Mouse (Mus musculus): ENCODE measurements around the gene Fam124b. TPM values are rescaled to one million over a fixed set of nuclear protein-coding genes. Genes with fewer than 3 reads are reported as not detected.

The Fam124b gene
- polyA plus RNA-seq, 1 experiment, result 33.7 TPM

GRCm38 (mm10) chr1:80213826-80214225, 4.4 kb downstream of the Fam124b start:
- H3K4me3 ChIP-seq (ENCODE audit: control insufficient read depth, low read depth, low read length), result no peak overlapping the region
- H3K27me3 ChIP-seq (ENCODE audit: control insufficient read depth, insufficient read depth, low read length), result no peaks in the 10 kb centered on the region
- TF ChIP-seq POLR2A (IDR thresholded peaks at IDR 0.05; ENCODE audit: control insufficient read depth, low read depth, low read length) (no peak), CTCF (IDR thresholded peaks at IDR 0.05; ENCODE audit: control insufficient read depth, insufficient read depth, insufficient replicate concordance, low read depth, low read length) (no peak)
- peaks cover 11% of the 10 kb centered on the region for H3K4me1 ChIP-seq (ENCODE audit: control insufficient read depth, insufficient read depth, low read length)
- H3K36me3 ChIP-seq (ENCODE audit: control insufficient read depth, insufficient read depth, low read length), result no peaks in the 10 kb centered on the region
- H3K27ac ChIP-seq (ENCODE audit: control insufficient read depth, insufficient read depth, low read depth, low read length), result no peak overlapping the region

- H3K4me1 ChIP-seq (ENCODE audit: control insufficient read depth, insufficient read depth, low read length), result peaks cover 9% of the 10 kb centered on the region
- no peak overlapping the region for H3K4me3 ChIP-seq (ENCODE audit: control insufficient read depth, low read depth, low read length)
- TF ChIP-seq POLR2A (IDR thresholded peaks at IDR 0.05; ENCODE audit: control insufficient read depth, low read depth, low read length), result no peak
- TF ChIP-seq CTCF (IDR thresholded peaks at IDR 0.05; ENCODE audit: control insufficient read depth, insufficient read depth, insufficient replicate concordance, low read depth, low read length), result no peak
- no peaks in the 10 kb centered on the region for H3K36me3 ChIP-seq (ENCODE audit: control insufficient read depth, insufficient read depth, low read length)
- H3K27ac ChIP-seq (ENCODE audit: control insufficient read depth, insufficient read depth, low read depth, low read length), result no peak overlapping the region
- H3K27me3 ChIP-seq (ENCODE audit: control insufficient read depth, insufficient read depth, low read length), result no peaks in the 10 kb centered on the region
These were observed 5.1 kb downstream of the Fam124b start for GRCm38 (mm10) chr1:80213146-80213545.

DNA sequence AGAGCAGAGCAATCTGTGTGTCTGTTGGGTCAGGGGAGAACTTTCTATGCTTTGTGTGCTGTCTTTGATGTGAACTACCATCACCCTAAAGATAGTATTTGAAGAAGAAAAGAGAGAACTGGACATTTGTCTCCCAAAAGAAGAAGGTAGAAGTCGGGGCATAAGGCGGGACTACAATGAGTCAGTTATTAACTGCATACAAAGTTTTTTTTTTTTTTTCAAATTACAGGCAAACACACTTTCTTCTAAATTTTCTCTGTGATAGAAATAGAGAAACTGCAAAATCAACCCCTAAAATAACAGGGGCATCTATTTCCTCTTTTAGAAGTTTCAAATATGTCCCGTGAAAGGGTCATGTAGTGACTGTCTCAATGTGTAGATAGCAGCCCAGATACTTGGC, 16.0 kb downstream of the Fam124b start:
- no peak for TF ChIP-seq POLR2A (IDR thresholded peaks at IDR 0.05; ENCODE audit: control insufficient read depth, low read depth, low read length)
- no peak for TF ChIP-seq CTCF (IDR thresholded peaks at IDR 0.05; ENCODE audit: control insufficient read depth, insufficient read depth, insufficient replicate concordance, low read depth, low read length)
- H3K36me3 ChIP-seq (ENCODE audit: control insufficient read depth, insufficient read depth, low read length), result no peaks in the 10 kb centered on the region
- H3K27me3 ChIP-seq (ENCODE audit: control insufficient read depth, insufficient read depth, low read length), result no peaks in the 10 kb centered on the region
- no peak overlapping the region for H3K27ac ChIP-seq (ENCODE audit: control insufficient read depth, insufficient read depth, low read depth, low read length)
- no peak overlapping the region for H3K4me3 ChIP-seq (ENCODE audit: control insufficient read depth, low read depth, low read length)
- peaks cover 5% of the 10 kb centered on the region; the same call in 1 of the 2 replicates for H3K4me1 ChIP-seq (ENCODE audit: control insufficient read depth, insufficient read depth, low read length)

- H3K27ac ChIP-seq (ENCODE audit: control insufficient read depth, insufficient read depth, low read depth, low read length), result no peak overlapping the region
- no peaks in the 10 kb centered on the region for H3K27me3 ChIP-seq (ENCODE audit: control insufficient read depth, insufficient read depth, low read length)
- no peaks in the 10 kb centered on the region for H3K36me3 ChIP-seq (ENCODE audit: control insufficient read depth, insufficient read depth, low read length)
- no peak overlapping the region for H3K4me3 ChIP-seq (ENCODE audit: control insufficient read depth, low read depth, low read length)
- H3K4me1 ChIP-seq (ENCODE audit: control insufficient read depth, insufficient read depth, low read length), result no peaks in the 10 kb centered on the region
- TF ChIP-seq CTCF (IDR thresholded peaks at IDR 0.05; ENCODE audit: control insufficient read depth, insufficient read depth, insufficient replicate concordance, low read depth, low read length) (no peak), POLR2A (IDR thresholded peaks at IDR 0.05; ENCODE audit: control insufficient read depth, low read depth, low read length) (no peak)
These were observed 25.4 kb downstream of the Fam124b start for GRCm38 (mm10) chr1:80192837-80193236.

- Histone ChIP-seq H3K4me3 (ENCODE audit: control insufficient read depth, low read depth, low read length) (no peak overlapping the region), H3K27ac (ENCODE audit: control insufficient read depth, insufficient read depth, low read depth, low read length) (no peak overlapping the region), H3K4me1 (ENCODE audit: control insufficient read depth, insufficient read depth, low read length) (peaks cover 2% of the 10 kb centered on the region; the same call in 1 of the 2 replicates), H3K27me3 (ENCODE audit: control insufficient read depth, insufficient read depth, low read length) (no peaks in the 10 kb centered on the region), H3K36me3 (ENCODE audit: control insufficient read depth, insufficient read depth, low read length) (no peaks in the 10 kb centered on the region)
- TF ChIP-seq POLR2A (IDR thresholded peaks at IDR 0.05; ENCODE audit: control insufficient read depth, low read depth, low read length) (no peak), CTCF (IDR thresholded peaks at IDR 0.05; ENCODE audit: control insufficient read depth, insufficient read depth, insufficient replicate concordance, low read depth, low read length) (no peak)
These were observed 36.9 kb downstream of the Fam124b start for GRCm38 (mm10) chr1:80181414-80181805.

DNA sequence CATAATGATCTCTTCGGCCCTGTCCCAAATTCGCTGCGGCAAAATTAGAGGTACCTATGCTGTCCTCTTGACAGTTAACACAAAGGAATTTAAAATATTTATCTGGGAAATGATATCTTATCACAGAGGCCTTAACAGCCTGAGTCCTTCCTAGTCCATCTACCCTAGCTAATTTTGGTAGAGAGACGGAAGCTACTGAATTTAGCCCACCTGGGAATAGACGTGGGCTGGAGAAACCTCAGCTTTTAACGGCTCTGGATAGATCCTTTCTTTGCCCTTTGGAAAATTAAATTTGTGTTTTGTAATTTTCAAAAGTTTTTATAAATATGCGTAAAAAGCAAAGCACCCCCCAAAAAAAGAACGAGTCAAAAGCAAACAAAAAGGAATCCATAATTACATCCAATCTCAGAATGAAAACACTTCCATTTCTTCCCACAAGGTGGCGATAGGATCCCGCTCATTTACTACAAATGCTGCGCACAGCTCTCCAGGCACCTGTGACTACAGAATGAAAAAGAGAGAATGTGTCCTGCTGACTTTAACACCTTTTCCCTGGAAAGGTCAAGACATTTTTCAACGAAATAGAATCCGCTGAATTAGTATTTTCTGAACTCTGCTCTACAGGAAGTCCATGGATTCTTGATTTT, 37.4 kb downstream of the Fam124b start:
- TF ChIP-seq POLR2A (IDR thresholded peaks at IDR 0.05; ENCODE audit: control insufficient read depth, low read depth, low read length), result no peak
- TF ChIP-seq CTCF (IDR thresholded peaks at IDR 0.05; ENCODE audit: control insufficient read depth, insufficient read depth, insufficient replicate concordance, low read depth, low read length), result no peak
- no peak overlapping the region for H3K27ac ChIP-seq (ENCODE audit: control insufficient read depth, insufficient read depth, low read depth, low read length)
- no peaks in the 10 kb centered on the region for H3K27me3 ChIP-seq (ENCODE audit: control insufficient read depth, insufficient read depth, low read length)
- peaks cover 2% of the 10 kb centered on the region; the same call in 1 of the 2 replicates for H3K4me1 ChIP-seq (ENCODE audit: control insufficient read depth, insufficient read depth, low read length)
- no peak overlapping the region for H3K4me3 ChIP-seq (ENCODE audit: control insufficient read depth, low read depth, low read length)
- H3K36me3 ChIP-seq (ENCODE audit: control insufficient read depth, insufficient read depth, low read length), result no peaks in the 10 kb centered on the region

GRCm38 (mm10) chr1:80180128-80180527, 38.1 kb downstream of the Fam124b start:
- no peak for TF ChIP-seq POLR2A (IDR thresholded peaks at IDR 0.05; ENCODE audit: control insufficient read depth, low read depth, low read length)
- peak; percentile 58; the same call in 1 of the 2 replicates for TF ChIP-seq CTCF (IDR thresholded peaks at IDR 0.05; ENCODE audit: control insufficient read depth, insufficient read depth, insufficient replicate concordance, low read depth, low read length)
- Histone ChIP-seq H3K4me3 (ENCODE audit: control insufficient read depth, low read depth, low read length) (no peak overlapping the region), H3K4me1 (ENCODE audit: control insufficient read depth, insufficient read depth, low read length) (peaks cover 2% of the 10 kb centered on the region; the same call in 1 of the 2 replicates), H3K27ac (ENCODE audit: control insufficient read depth, insufficient read depth, low read depth, low read length) (no peak overlapping the region), H3K27me3 (ENCODE audit: control insufficient read depth, insufficient read depth, low read length) (no peaks in the 10 kb centered on the region), H3K36me3 (ENCODE audit: control insufficient read depth, insufficient read depth, low read length) (no peaks in the 10 kb centered on the region)
